Mouse (Mus musculus): ENCODE data around the gene Ndufs3. TPM values are rescaled to one million over a fixed set of nuclear protein-coding genes. Genes with fewer than 3 reads are reported as not detected.

Ndufs3 gene
- polyA plus RNA-seq, 1 experiment, result 142 TPM

DNA sequence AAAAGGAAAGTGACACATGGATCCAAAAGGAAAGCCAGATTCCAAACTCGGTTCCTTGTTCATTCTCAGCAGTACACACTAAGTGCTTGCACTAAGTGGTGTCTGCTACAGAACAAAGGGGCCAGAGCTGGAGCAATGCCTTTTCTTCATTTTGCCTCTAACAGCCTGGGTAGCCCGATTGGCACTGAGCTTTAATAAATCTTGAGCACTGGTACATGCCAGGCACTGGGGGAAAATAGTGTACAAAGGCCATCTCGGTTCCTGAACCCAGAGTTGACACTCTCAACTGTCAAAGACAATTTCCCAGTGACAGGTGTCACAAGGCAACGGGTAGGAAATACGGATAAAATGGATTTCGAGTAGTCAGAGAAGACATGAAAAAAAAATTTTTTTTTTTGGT is 58.5 kb downstream of the Ndufs3 start:
- TF ChIP-seq GATA1 (IDR thresholded peaks at IDR 0.05; ENCODE audit: low read length), result no peak

DNA sequence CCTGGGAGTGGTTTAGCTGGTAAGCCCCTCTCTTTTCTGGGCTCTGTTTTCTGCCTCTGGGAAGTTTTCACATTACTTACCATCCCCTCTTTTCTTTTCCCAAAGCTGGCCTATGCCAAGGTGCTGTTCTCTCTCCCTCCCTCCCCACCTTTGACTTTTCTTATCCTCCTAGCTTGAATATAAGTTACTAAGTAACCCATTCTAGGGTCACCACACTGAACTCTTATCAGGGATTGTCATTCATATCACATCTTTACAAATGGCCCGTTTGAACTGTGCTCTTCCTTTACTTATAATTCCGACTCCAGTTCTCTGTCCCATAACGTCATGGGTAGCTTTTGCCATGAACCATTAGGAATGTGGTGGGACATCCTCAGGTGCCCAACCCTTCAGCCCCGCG is 59.4 kb downstream of the Ndufs3 start:
- TF ChIP-seq GATA1 (IDR thresholded peaks at IDR 0.05; ENCODE audit: low read length), result no peak

Other genes with a start within 250 kb of the Ndufs3 start
- 6.7 and 7.7 TPM in 2 replicates for gene Nup160, start 227.6 kb downstream of the Ndufs3 start, polyA plus RNA-seq (2012)
- 53.3 and 61.1 TPM in 2 replicates for gene Fnbp4, start 159.5 kb downstream of the Ndufs3 start, polyA plus RNA-seq (2012)
- not detected in 2 replicates for gene Agbl2, start 122.1 kb downstream of the Ndufs3 start, polyA plus RNA-seq (2012)
- 13.0 and 13.3 TPM in 2 replicates for gene Mtch2, start 57.7 kb downstream of the Ndufs3 start, polyA plus RNA-seq (2012)
- not detected in 2 replicates for gene C1qtnf4, start 19.0 kb downstream of the Ndufs3 start, polyA plus RNA-seq (2012)
- 1.7 and 6.2 TPM in 2 replicates for gene Kbtbd4, start 87 bp downstream of the Ndufs3 start, polyA plus RNA-seq (2012)
- gene Celf1, start 35.6 kb upstream of the Ndufs3 start, polyA plus RNA-seq (2012), result 93.9 and 99.3 TPM in 2 replicates
- gene Rapsn, start 130.8 kb upstream of the Ndufs3 start, polyA plus RNA-seq (2012), result 0.37 and 0.69 TPM in 2 replicates
- 148 and 174 TPM in 2 replicates for gene Psmc3, start 149.2 kb upstream of the Ndufs3 start, polyA plus RNA-seq (2012)
- 8.1 and 11.5 TPM in 2 replicates for gene Slc39a13, start 165.6 kb upstream of the Ndufs3 start, polyA plus RNA-seq (2012)
- 33.1 and 50.9 TPM in 2 replicates for gene Spi1, start 177.6 kb upstream of the Ndufs3 start, polyA plus RNA-seq (2012)
- not detected in 2 replicates for gene Mybpc3, start 213.3 kb upstream of the Ndufs3 start, polyA plus RNA-seq (2012)